Mouse (Mus musculus): ENCODE data around the gene Cmtm2b. TPM values are rescaled to one million over a fixed set of nuclear protein-coding genes. Genes with fewer than 3 reads are reported as not detected.

The Cmtm2b gene
- polyA plus RNA-seq, 1 experiment from 2014 or later, result not detected

DNA sequence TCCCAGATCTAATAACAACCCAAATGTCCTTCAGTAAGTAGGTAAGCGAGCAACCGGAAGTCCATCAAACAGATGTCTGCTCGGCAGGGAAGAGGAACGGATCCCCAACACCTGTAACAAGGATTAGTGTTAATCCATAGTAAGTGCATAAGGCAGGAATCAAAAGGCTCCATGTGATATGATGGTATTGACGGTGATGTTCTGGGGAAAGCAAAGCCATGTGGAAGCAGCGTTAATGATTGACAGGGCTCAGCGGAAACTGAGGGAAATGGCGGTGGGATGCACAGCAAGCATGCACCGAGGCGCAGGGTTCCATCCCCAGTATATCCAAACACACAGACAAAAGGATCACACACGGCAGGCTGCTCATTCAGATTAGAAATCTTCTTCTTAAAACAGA is 52.2 kb downstream of the Cmtm2b start:
- 59% methylated on average over 11 of the region's 11 CpGs for WGBS
- Histone ChIP-seq H3K4me1 (peaks cover 27% of the 10 kb centered on the region), H3K27ac (no peak overlapping the region), H3K4me3 (no peak overlapping the region), H3K36me3 (no peaks in the 10 kb centered on the region), H3K9ac (no peak overlapping the region), H3K27me3 (no peaks in the 10 kb centered on the region), H3K4me2 (replicated peaks) (no peak overlapping the region), H3K9me3 (replicated peaks) (no peaks in the 10 kb centered on the region)
- ATAC-seq (ENCODE audit: low FRiP score), result no peak

DNA sequence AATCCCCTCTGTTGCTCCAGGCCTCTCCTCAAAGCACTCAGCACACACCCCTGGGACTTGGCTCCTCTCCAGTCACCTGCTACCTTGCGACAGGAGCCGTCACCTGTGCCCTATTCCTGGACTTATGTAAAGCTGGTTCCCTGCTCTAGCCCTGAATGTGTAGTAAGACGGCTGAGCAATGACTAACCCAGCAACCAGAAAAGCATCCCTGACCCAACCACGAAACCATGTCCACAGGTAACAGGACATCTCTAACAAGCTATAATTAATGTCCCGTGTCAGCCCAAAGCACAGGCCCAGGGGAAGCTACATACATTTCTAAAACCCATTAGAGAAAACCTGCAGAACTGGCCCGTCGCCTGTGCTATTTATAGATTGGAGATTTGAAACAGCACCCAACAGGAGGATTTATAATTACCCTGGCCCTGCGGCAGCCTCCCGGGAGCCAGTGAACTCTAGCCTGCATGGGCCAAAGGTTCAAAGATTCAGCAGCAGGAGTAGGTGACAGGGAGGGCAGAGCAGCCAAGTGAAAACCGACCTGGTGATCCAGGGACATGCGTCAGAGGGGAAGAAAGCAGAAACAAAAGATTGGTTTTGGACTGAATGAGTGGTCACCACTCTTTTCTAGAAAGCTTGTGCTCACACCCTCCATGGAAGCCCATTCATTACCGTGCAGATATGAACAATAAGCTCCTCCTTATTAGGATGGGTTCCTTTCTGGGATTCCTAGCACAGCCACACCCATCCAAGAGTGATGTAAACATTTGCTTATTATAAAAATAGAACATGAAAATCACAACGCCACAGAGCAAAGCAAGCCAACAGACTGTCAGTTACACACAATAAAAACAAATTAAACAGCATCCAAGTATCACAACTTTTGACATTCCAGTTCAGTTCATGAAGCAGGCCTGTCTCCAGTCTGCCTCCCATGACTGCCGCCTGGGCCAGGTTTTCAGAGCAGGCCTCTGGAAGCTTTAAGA is 53.1 kb downstream of the Cmtm2b start:
- ATAC-seq (ENCODE audit: low FRiP score), result no peak
- no peaks in the 10 kb centered on the region for H3K36me3 ChIP-seq
- no peaks in the 10 kb centered on the region for H3K27me3 ChIP-seq
- no peak overlapping the region; the same call in 1 of the 2 replicates for H3K9ac ChIP-seq
- no peak overlapping the region for H3K4me3 ChIP-seq
- no peak overlapping the region for H3K4me2 ChIP-seq (replicated peaks)
- no peaks in the 10 kb centered on the region for H3K9me3 ChIP-seq (replicated peaks)
- WGBS, result 48% methylated on average over 14 of the region's 14 CpGs
- H3K4me1 ChIP-seq, result peaks cover 25% of the 10 kb centered on the region
- H3K27ac ChIP-seq, result no peak overlapping the region

DNA sequence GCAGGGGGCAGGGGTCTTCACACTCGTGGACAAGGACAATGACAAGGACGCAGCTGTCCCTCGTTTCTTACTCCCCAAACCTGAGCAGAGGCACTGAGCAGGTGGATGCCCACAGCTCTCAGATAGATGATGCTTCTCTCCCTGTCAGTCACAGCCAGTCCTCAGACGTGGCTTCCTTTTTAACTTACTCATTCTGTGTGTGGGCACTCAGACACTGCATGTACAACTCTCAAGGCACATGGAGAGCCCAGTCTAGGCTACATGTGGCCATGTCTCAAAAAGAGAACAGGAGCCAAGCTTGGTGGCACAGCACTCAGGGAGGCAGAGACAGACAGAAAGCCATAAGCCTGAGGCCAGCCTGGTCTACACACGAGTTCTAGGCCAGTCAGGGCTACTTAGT is 53.9 kb downstream of the Cmtm2b start:
- no peak for ATAC-seq (ENCODE audit: low FRiP score)
- peaks cover 25% of the 10 kb centered on the region for H3K4me1 ChIP-seq

DNA sequence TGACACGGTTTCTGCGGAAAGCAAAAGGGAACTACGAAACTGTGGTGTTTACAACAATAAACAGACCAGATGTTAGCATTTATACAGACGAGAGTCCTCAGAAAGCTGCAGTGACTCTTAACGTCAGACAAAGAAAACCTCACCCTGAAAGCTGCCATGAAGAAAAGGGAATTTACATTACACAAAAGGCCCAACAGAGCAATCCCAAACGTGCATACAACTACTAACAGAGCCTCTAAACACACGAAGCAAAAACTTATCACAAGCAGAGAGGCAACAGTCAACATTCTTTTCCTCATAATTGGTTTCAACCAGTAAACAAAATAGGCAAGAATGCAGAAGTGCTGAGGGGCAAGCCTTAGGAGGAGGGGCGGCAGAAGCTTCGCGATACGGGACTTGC is 54.6 kb downstream of the Cmtm2b start:
- Histone ChIP-seq H3K9me3 (replicated peaks) (no peaks in the 10 kb centered on the region), H3K27me3 (no peaks in the 10 kb centered on the region), H3K4me2 (replicated peaks) (no peak overlapping the region), H3K4me3 (no peak overlapping the region), H3K4me1 (peaks cover 25% of the 10 kb centered on the region), H3K36me3 (no peaks in the 10 kb centered on the region), H3K27ac (no peak overlapping the region), H3K9ac (no peak overlapping the region)
- 42% methylated on average over 11 of the region's 11 CpGs for WGBS
- no peak for ATAC-seq (ENCODE audit: low FRiP score)

More for the DNA sequence above, 53.9 kb downstream of the Cmtm2b start:
- 45% methylated on average over 5 of the region's 5 CpGs for WGBS
- Histone ChIP-seq H3K4me3 (no peak overlapping the region), H3K27me3 (no peaks in the 10 kb centered on the region), H3K36me3 (no peaks in the 10 kb centered on the region), H3K9me3 (replicated peaks) (no peaks in the 10 kb centered on the region), H3K4me2 (replicated peaks) (no peak overlapping the region), H3K9ac (no peak overlapping the region; the same call in 1 of the 2 replicates), H3K27ac (0 out of 2 replicates have a peak overlapping the region, but pooled peaks have one; percentile 17)

DNA sequence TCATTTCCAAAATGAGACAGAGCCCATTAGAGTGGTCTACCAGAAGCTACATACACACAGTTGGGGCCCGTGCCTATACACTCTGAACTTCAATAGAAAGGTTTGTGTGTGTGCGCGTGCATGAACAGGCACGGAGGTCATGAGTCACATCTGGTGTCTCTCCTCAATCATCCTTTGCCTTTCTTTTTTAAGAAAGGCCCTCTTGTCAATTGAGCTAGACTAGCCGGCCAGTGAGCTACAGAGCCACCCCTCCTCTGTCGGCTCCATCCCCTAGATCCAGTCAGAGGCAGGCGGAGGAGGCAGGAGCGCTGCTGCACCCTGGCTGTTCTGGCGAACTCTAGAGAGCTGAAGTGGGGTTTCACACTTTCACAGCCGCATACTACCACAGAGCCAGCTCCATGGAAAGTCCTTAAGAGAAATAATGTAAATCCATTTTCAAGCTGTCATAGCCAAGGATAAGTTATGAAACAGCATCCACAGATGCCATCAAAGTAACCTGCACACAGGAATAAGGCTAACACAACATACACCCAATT is 57.3 kb downstream of the Cmtm2b start:
- Histone ChIP-seq H3K27ac (no peak overlapping the region), H3K4me1 (peaks cover 33% of the 10 kb centered on the region)

DNA sequence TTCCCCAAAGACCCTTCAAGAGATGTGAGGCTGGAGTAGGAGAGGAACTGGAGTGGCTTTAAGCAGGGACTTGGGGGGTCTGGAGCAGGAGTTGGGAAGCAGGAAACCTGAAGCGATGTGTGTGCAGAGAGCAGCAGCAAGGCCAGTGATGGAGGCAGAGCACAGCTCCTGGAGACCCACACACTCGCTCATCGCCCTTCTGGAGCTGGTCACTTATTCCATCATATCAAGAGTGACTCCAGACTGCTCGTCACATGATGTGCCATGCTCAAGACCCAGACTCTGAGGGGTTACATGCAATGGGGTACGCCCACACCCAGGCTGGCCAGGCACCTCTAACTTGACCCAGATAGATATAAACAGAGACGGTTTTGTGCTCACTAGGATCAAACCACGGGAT is 58.2 kb downstream of the Cmtm2b start:
- no peaks in the 10 kb centered on the region for H3K9me3 ChIP-seq (replicated peaks)
- no peak overlapping the region for H3K4me2 ChIP-seq (replicated peaks)
- no peak for ATAC-seq (ENCODE audit: low FRiP score)
- no peaks in the 10 kb centered on the region for H3K27me3 ChIP-seq
- no peaks in the 10 kb centered on the region for H3K36me3 ChIP-seq
- 94% methylated on average over 7 of the region's 7 CpGs for WGBS
- no peak overlapping the region for H3K9ac ChIP-seq
- no peak overlapping the region for H3K4me3 ChIP-seq
- H3K27ac ChIP-seq, result no peak overlapping the region
- peaks cover 26% of the 10 kb centered on the region for H3K4me1 ChIP-seq

More for the DNA sequence above, 57.3 kb downstream of the Cmtm2b start:
- 35% methylated on average over 10 of the region's 10 CpGs for WGBS
- no peaks in the 10 kb centered on the region for H3K27me3 ChIP-seq
- no peak overlapping the region for H3K4me2 ChIP-seq (replicated peaks)
- H3K36me3 ChIP-seq, result no peaks in the 10 kb centered on the region
- ATAC-seq (ENCODE audit: low FRiP score), result no peak
- H3K9ac ChIP-seq, result no peak overlapping the region
- no peak overlapping the region for H3K4me3 ChIP-seq
- no peaks in the 10 kb centered on the region for H3K9me3 ChIP-seq (replicated peaks)

Other genes with a start within 250 kb of the Cmtm2b start
- 16.2 and 20.6 TPM in 2 replicates for gene Cdh5, start 220.6 kb upstream of the Cmtm2b start, polyA plus RNA-seq (2016; fragmentation: Nextera tagmentation; extraction: Ambion mirVana)
- gene Bean1, start 151.8 kb upstream of the Cmtm2b start, polyA plus RNA-seq (2016; fragmentation: Nextera tagmentation; extraction: Ambion mirVana), result 2.2 and 2.6 TPM in 2 replicates
- 37.8 and 38.4 TPM in 2 replicates for gene Tk2, start 73.7 kb upstream of the Cmtm2b start, polyA plus RNA-seq (2016; fragmentation: Nextera tagmentation; extraction: Ambion mirVana)
- gene Cklf, start 71.4 kb upstream of the Cmtm2b start, polyA plus RNA-seq (2016; fragmentation: Nextera tagmentation; extraction: Ambion mirVana), result 40.7 and 48.2 TPM in 2 replicates
- not detected in 2 replicates for gene Cmtm2a, start 29.0 kb upstream of the Cmtm2b start, polyA plus RNA-seq (2016; fragmentation: Nextera tagmentation; extraction: Ambion mirVana)
- not detected in 2 replicates for gene Gm45711, start 12.1 kb upstream of the Cmtm2b start, polyA plus RNA-seq (2016; fragmentation: Nextera tagmentation; extraction: Ambion mirVana)
- not detected in 2 replicates for gene Cmtm1, start 12.1 kb upstream of the Cmtm2b start, polyA plus RNA-seq (2016; fragmentation: Nextera tagmentation; extraction: Ambion mirVana)
- not detected in 2 replicates for gene Gm11020, start 663 bp upstream of the Cmtm2b start, polyA plus RNA-seq (2016; fragmentation: Nextera tagmentation; extraction: Ambion mirVana)
- 84.4 and 92.5 TPM in 2 replicates for gene Cmtm3, start 17.2 kb downstream of the Cmtm2b start, polyA plus RNA-seq (2016; fragmentation: Nextera tagmentation; extraction: Ambion mirVana)
- gene Cmtm4, start 73.6 kb downstream of the Cmtm2b start, polyA plus RNA-seq (2016; fragmentation: Nextera tagmentation; extraction: Ambion mirVana), result 2.3 and 2.4 TPM in 2 replicates
- 131 and 135 TPM in 2 replicates for gene Dync1li2, start 120.8 kb downstream of the Cmtm2b start, polyA plus RNA-seq (2016; fragmentation: Nextera tagmentation; extraction: Ambion mirVana)
- gene Terb1, start 187.7 kb downstream of the Cmtm2b start, polyA plus RNA-seq (2016; fragmentation: Nextera tagmentation; extraction: Ambion mirVana), result 0.22 and 0.34 TPM in 2 replicates
- 114 and 130 TPM in 2 replicates for gene Nae1, start 212.4 kb downstream of the Cmtm2b start, polyA plus RNA-seq (2016; fragmentation: Nextera tagmentation; extraction: Ambion mirVana)
- gene Car7, start 212.5 kb downstream of the Cmtm2b start, polyA plus RNA-seq (2016; fragmentation: Nextera tagmentation; extraction: Ambion mirVana), result 1.2 and 1.5 TPM in 2 replicates